Mouse (Mus musculus) midbrain, embryonic 10.5 days (tissue): ENCODE results near the gene Ccnf. TPM values are rescaled to one million over a fixed set of nuclear protein-coding genes. Genes with fewer than 3 reads are reported as not detected.

Source experiments
- DNase-seq: peaks from one replicate; pipeline ENCODE4 v3.0.0-alpha.2; 2017; ENCODE audit warnings: low spot score
- H3K27ac ChIP-seq: fragments of 300-500 bp; sonication (generic); replicated peaks from 2 replicates; pipeline ENCODE4 v1.5.1; 2016; ENCODE audit warnings: mild to moderate bottlenecking
- H3K27me3 ChIP-seq: fragments of 300-500 bp; sonication (generic); 2 replicates; pipeline ENCODE4 v1.6.1; 2016; ENCODE audit warnings: low read depth, mild to moderate bottlenecking; ENCODE audit not compliant: poor library complexity, severe bottlenecking
- H3K36me3 ChIP-seq: fragments of 300-500 bp; sonication (generic); 2 replicates; pipeline ENCODE4 v1.6.1; 2016; ENCODE audit warnings: mild to moderate bottlenecking, moderate library complexity
- H3K4me1 ChIP-seq: fragments of 300-500 bp; sonication (generic); 2 replicates; pipeline ENCODE4 v1.6.1; 2016
- H3K4me3 ChIP-seq: fragments of 300-500 bp; sonication (generic); 2 replicates; pipeline ENCODE4 v1.5.1; 2016; ENCODE audit warnings: mild to moderate bottlenecking, moderate library complexity
- H3K9me3 ChIP-seq: fragments of 300-500 bp; sonication (generic); replicated peaks from 2 replicates; pipeline ENCODE4 v1.6.1; 2016; ENCODE audit warnings: mild to moderate bottlenecking
- WGBS: fragments of 180-500 bp; shearing (Covaris S2); methylation state at CpG from one replicate; pipeline ENCODE4 v1.1.7; 2016; 5-methylcytosine and 5-hydroxymethylcytosine counted together
- polyA plus RNA-seq: library from polyadenylated mRNA; unstranded; fragments of >200 nt; fragmentation: Nextera tagmentation; extraction: Ambion mirVana; gene quantifications from 2 replicates; pipeline ENCODE4 v1.2.1, GENCODE M21; 2016

Gene Ccnf
- polyA plus RNA-seq, 1 experiment from 2014 or later = 131 TPM

DNA sequence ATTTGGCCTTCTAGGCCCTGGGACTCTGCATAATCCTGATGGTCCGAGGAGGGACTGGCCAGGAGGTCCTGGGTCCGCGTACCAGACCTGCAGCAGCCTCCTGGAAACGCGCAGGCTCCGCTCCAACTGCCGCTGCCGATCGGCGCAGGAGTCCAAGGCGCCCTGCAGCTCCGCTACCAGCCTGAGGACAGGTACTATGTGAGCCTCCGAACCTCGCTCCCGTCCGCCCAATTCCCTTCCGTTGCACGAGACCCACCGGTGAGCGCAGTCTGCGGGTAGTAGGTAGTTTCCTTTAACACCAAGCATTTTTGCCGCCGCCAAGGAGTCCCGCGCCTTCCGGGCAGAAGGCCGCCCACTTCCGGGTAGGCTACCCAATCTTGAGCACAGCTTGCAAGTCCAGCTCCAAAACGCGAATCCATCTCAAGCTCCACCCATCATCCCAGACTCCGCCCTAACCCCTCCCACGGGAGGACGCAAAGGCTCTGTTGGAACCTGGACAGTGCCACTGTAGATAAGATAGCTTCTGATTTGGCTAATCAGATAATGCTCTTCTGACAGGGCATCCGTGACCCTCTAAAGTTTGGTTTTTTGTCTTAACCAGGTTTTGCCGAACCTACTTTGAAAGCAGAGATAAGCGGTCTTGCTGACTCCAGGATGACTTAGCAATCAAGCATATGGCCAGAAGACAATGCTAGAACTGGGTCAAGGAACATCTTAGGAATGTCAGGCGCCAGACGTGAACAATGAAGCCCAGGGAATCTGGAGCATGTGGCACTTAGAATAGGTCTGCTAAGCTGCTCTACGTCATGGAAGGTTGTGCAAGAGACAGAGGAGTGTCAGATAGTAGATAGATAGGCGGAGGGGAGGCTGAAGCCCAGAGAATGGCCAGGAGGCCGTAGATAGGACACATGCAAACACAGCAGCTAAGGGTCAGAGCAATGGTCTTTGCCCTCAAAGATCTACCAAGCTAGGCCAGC, 30.6 kb downstream of the Ccnf start, which contains the start of gene Tedc2:
TSS of gene Tedc2 (minus strand) at position 417 of the 977 bp plus-strand sequence.
- H3K36me3 ChIP-seq = peaks cover 74% of the 10 kb centered on the region

DNA sequence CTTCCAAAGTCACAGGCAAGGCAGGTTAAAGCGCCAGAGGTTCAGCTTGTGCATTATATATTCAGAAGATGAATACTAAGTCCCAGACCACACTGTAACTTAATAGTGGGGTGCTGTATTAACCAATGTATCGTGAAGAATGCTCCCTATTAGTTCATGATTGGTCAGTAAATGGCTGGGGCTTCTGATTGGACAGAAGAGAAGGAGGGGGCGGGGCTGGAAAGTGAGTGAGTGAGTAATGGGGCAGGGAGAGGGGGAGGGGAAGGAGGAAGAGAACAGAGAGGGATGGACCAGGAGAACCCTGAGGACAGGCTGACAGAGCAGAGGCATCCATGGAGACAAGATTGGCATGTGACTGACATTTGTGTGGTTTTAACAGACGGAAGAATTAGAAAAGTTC, 34.4 kb downstream of the Ccnf start:
- no peak for DNase-seq
- H3K27me3 ChIP-seq = no peaks in the 10 kb centered on the region
- 66% methylated on average over 4 of the region's 4 CpGs for WGBS
- no peak overlapping the region for H3K4me3 ChIP-seq
- H3K27ac ChIP-seq = no peak overlapping the region
- no peaks in the 10 kb centered on the region for H3K9me3 ChIP-seq
- peaks cover 32% of the 10 kb centered on the region for H3K4me1 ChIP-seq
- H3K36me3 ChIP-seq = peaks cover 54% of the 10 kb centered on the region

More for the DNA sequence above, 30.6 kb downstream of the Ccnf start, which contains the start of gene Tedc2:
- Histone ChIP-seq H3K4me1 (peaks cover 24% of the 10 kb centered on the region), H3K27ac (peak within 1 kb of the TSS; percentile 86), H3K27me3 (no peaks in the 10 kb centered on the region), H3K4me3 (peak within 1 kb of the TSS; percentile 75), H3K9me3 (no peaks in the 10 kb centered on the region)
- DNase-seq = peak; percentile 92
- WGBS = 5% methylated on average over 41 of the region's 41 CpGs

DNA sequence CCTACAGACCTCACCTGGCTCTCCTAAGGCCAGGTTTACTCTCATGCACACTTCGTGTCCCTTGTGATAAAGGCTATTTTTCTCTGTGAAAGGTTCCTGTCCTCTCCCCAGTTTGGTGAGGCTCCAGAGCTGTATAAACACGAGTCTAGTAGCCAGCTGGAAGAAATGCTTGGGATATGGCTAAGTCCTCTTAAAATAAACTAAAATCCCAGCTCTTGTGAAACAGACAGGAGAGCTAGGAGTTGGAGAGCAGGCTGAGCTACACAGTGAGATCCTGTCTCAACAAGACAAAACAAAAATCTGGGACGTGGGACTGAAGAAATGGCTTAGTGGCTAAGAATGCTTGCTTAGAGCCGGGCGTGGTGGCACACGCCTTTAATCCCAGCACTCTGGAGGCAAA, 38.1 kb downstream of the Ccnf start:
- no peak overlapping the region for H3K27ac ChIP-seq
- H3K4me1 ChIP-seq = peaks cover 45% of the 10 kb centered on the region
- no peaks in the 10 kb centered on the region for H3K9me3 ChIP-seq
- H3K4me3 ChIP-seq = no peak overlapping the region
- H3K36me3 ChIP-seq = peaks cover 41% of the 10 kb centered on the region
- no peak for DNase-seq
- H3K27me3 ChIP-seq = peaks cover 33% of the 10 kb centered on the region
- WGBS = 69% methylated on average over 6 of the region's 6 CpGs

DNA sequence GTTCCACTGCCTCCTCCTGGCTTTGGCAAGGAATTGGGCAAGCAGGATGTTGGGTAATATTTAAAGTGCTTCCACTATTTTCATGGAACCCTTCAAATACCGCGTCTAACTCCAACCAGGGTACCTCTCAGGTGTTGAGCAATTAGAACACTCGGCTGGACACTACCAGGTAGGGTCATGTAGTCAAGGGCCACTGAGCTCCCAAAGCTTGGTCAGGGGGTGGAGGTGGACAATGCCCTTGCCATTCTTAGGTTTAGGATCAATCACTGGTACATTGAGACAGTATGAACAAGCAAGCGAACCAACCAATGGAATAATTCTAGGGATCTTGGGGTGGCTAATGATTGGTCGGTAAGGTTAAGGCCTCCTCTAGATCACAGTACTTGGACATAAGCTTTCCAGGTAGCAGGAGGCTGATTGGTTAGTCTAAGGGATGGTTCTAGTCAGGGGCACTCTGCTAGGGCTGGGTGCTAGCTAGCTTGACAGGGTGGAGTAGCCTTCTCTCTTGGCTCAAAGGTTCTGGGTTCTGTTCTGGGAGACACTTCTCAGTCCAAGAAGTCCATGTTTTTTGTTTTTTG, 38.8 kb downstream of the Ccnf start:
- H3K27ac ChIP-seq = peak overlapping the region; percentile 91
- peaks cover 35% of the 10 kb centered on the region for H3K36me3 ChIP-seq
- H3K27me3 ChIP-seq = peaks cover 40% of the 10 kb centered on the region
- DNase-seq = no peak
- H3K9me3 ChIP-seq = no peaks in the 10 kb centered on the region
- WGBS = 20% methylated on average over 5 of the region's 5 CpGs
- H3K4me1 ChIP-seq = peaks cover 52% of the 10 kb centered on the region
- H3K4me3 ChIP-seq = peak overlapping the region; percentile 73

DNA sequence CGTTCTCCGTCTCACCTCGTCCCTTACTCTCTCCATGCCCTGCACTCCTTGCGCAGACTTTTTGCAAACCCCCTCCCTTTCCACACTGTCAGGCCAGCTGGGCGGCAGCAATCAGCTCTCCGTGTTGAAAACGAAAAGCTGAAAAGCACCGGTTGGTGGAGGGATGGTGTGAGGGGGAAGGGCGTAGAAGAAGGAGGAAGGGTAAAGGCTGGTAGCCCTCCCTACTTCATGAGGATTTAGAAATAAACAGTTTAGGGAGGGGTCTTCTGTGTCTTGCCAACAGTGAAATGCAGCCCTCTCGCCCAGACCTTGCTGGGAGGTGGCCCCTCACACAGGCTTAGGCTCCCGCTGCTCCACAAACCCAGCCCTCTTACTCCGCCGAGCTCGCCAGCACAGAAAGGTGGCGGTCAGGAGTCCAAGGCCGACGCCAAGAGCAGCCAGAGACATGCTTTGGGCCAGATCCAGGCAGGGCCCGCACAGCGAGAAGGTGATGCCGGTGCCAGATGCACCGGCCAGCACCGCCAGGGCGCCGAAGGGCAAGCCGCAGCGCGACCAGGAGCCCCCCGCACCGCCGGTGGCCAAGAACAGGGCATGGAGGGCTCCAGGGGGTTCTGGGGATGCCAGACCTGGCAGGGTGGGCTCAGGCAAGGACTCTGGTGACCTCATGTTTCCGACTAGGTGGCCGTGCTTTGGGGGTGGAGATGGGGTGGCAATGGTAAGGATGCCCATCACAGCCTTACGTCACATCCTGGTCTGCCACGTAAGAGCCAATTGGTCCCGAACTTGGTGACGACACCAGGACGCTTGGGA, 39.4 kb downstream of the Ccnf start:
- Histone ChIP-seq H3K27me3 (peaks cover 47% of the 10 kb centered on the region), H3K9me3 (no peaks in the 10 kb centered on the region), H3K36me3 (peaks cover 28% of the 10 kb centered on the region), H3K4me3 (peak overlapping the region; percentile 73), H3K27ac (peak overlapping the region; percentile 91), H3K4me1 (peaks cover 59% of the 10 kb centered on the region)
- DNase-seq = peak; percentile 79
- WGBS = 2% methylated on average over 37 of the region's 37 CpGs

DNA sequence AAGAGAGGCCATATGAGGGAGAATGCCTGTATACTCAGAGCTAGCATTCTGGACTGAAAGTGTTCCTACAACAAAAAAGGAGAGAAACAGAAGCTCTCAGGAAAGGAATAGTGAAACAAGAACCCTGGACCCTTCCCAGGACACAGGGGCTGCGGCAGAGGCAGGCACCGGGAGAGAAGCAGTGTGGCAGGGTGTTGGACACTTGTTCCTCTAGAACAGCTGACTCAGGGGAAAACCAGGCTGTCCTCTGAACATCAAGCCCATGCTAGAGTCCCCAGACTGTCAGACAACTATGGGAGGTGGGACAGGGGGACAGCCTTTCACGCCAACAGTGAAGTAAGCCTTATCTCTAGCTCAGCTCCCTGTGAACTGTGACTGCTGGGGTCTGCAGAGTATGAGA, 40.7 kb downstream of the Ccnf start:
- no peak for DNase-seq
- H3K36me3 ChIP-seq = peaks cover 18% of the 10 kb centered on the region
- H3K27me3 ChIP-seq = peaks cover 59% of the 10 kb centered on the region
- peaks cover 71% of the 10 kb centered on the region for H3K4me1 ChIP-seq
- WGBS = 80% methylated on average over 3 of the region's 3 CpGs
- H3K9me3 ChIP-seq = no peaks in the 10 kb centered on the region
- H3K4me3 ChIP-seq = peak overlapping the region; percentile 74; the same call in 1 of the 2 replicates
- peak overlapping the region; percentile 91 for H3K27ac ChIP-seq

DNA sequence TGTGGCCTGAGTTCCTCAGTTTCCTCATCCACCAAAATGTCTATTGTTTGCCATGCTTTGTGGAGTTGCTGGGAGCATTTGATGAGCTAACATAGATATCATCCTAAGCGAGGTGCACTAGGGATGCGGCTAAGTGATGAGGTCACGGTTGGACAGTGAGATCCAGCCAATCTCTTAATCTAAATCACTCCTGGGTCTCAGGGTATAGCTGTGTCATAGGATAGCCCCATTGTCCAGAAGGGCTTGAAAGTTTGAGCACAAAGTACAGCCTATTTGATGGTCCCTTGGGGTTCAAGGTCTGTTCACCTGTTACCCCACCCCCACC, 41.4 kb downstream of the Ccnf start:
- Histone ChIP-seq H3K4me1 (peaks cover 78% of the 10 kb centered on the region), H3K9me3 (no peaks in the 10 kb centered on the region), H3K4me3 (peak overlapping the region; percentile 74), H3K36me3 (peaks cover 11% of the 10 kb centered on the region), H3K27ac (peak overlapping the region; percentile 89), H3K27me3 (peaks cover 59% of the 10 kb centered on the region)
- no peak for DNase-seq
- 85% methylated on average over 3 of the region's 3 CpGs for WGBS

DNA sequence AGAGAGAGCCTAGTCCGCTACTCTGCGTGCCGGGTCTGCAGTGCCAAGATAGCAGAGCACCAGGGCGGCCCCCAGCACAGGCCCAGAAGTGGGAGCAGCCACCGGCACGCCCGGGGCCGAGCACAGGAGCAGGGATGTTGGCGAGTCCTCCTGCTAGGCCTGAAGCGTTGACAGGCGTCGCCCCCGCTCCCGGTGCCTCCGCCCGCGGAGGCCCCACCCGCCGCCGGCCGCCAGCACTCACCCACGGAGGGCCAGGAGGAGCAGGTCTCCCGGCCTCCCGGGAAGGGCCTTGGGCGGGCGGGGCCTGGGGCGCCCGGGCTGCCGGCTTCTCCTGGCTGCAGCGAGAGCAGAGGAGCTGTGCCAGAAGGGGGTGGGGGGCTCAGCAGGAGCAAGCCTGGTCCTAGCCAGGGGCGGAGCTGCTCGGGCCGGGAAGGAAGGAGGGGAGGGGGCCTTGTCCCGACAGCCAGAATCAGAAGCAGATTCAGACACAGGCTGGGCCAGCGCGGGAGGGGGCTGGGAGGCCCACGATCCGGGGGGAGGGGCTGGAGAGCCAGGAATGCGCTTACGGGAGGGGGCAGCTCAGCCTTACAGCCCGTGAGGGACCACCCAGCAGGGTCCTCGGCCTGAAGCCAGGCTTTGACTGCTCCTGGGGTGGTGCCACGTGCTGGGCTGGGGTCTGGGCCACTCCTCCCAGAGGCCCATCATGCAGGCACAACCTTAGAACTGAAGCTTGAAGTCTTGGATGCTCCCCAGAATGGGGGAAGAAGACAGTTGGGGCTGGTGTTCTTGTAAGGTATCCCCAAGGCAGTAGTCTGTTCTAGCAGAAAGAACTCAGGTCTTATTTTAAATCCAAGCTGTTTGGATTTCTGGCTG, 42.0 kb downstream of the Ccnf start, which contains the start of gene Ntn3:
TSS of gene Ntn3 (minus strand) at position 489 of the 873 bp plus-strand sequence.
- peak; percentile 80 for DNase-seq
- peak within 1 kb of the TSS; percentile 74 for H3K4me3 ChIP-seq
- H3K27ac ChIP-seq = peak within 1 kb of the TSS; percentile 89
- under 1% methylated on average over 43 of the region's 43 CpGs for WGBS
- H3K9me3 ChIP-seq = no peaks in the 10 kb centered on the region
- H3K4me1 ChIP-seq = peaks cover 84% of the 10 kb centered on the region
- H3K27me3 ChIP-seq = peaks cover 59% of the 10 kb centered on the region
- H3K36me3 ChIP-seq = peaks cover 5% of the 10 kb centered on the region

DNA sequence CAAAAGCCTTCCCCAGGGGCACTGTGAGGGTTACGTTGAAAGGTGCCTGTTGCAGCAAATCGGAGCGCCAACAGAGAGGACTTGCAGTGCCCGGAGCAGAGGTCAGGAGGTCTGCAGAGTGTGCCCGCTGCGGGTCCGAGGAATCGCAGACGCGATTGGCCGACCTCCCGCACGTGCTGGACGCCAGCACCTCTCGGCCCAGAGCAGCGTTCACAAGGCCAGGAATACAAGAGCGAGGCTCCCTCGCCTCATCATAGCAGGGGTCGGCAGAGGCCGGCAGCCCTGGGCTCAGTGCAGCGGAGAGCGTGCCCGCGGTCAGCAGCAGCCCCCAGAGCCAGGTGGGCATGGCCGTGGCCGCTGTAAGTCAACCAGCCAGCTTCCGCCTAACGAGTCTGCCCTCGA, 42.6 kb downstream of the Ccnf start:
- Histone ChIP-seq H3K9me3 (no peaks in the 10 kb centered on the region), H3K4me3 (peak overlapping the region; percentile 74), H3K4me1 (peaks cover 90% of the 10 kb centered on the region), H3K27me3 (peaks cover 59% of the 10 kb centered on the region), H3K27ac (peak overlapping the region; percentile 89), H3K36me3 (0 out of 2 replicates have a peak, but pooled peaks cover 3% of the 10 kb centered on the region)
- WGBS = under 1% methylated on average over 29 of the region's 29 CpGs
- peak; percentile 69 for DNase-seq

DNA sequence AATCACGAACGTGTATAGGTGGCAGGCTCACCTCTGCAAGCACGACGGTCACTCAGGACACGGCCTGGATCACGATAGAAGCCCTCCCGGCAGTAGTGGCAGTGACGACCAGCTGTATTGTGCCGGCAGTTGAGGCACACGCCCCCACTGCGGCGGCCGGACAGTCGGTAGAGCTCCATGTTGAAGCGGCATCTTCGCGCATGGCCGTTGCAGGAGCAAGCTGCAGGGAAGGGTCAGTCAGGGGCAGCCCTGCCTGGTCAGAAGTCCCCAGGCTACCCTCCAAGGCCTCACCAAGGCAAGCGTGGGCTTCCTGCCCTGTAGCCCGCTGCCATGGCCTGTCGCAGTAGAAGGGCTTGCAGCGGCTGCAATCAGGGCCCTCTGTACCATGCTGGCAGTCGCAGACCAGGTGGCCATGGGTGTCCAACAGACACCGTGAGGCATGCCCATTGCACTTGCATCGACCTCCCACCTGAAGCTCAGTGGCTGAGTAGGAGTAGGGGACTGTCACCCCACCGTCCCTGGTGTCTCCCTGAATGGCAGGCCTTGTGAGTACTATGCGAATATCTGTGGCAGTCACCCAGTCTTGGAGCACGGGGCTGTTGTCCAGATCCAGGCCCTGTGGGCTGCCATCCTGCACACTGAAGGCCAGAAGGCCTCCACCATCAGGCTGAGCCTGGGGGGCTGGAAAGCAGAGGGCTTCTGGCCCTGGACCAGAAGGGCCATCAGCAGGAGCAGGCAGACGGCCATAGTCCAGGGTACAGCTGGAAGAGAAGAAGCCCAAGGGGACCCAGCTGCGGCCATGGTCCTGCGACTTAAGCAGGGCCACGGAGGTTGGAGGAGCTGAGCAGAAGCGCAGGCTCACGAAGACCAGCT, 43.3 kb downstream of the Ccnf start:
- H3K36me3 ChIP-seq = 0 out of 2 replicates have a peak, but pooled peaks cover 3% of the 10 kb centered on the region
- H3K27me3 ChIP-seq = peaks cover 59% of the 10 kb centered on the region
- no peaks in the 10 kb centered on the region for H3K9me3 ChIP-seq
- peak overlapping the region; percentile 74 for H3K4me3 ChIP-seq
- 59% methylated on average over 34 of the region's 34 CpGs for WGBS
- DNase-seq = no peak
- peaks cover 95% of the 10 kb centered on the region for H3K4me1 ChIP-seq
- peak overlapping the region; percentile 89 for H3K27ac ChIP-seq
